Mouse (Mus musculus): ENCODE results near the gene Ubd.
A peak's percentile ranks its signal among the peaks of the same experiment; 100 is the strongest.
"Not testable (repeated sequence)": the region's sequence is repeated elsewhere in the genome, so short reads cannot be mapped to it uniquely, and the experiment has no call there.

Ubd gene

GRCm38 (mm10) chr17:37193656-37194055 lies at the start of gene Ubd:
Gene Ubd, plus strand, starts transcription at chr17:37193892.
- ATAC-seq (ENCODE audit: low TSS enrichment) = no peak

- no peak for ATAC-seq (ENCODE audit: low TSS enrichment)
Observed at GRCm38 (mm10) chr17:37161394-37161793, 32.3 kb upstream of the Ubd start, which contains the start of gene Olfr93. Gene Olfr93, minus strand, starts transcription at chr17:37161494.

- ATAC-seq (ENCODE audit: low TSS enrichment) = no peak
Observed at GRCm38 (mm10) chr17:37185474-37185873, 8.2 kb upstream of the Ubd start.

GRCm38 (mm10) chr17:37190711-37191110 lies 3.0 kb upstream of the Ubd start:
- ATAC-seq (ENCODE audit: low TSS enrichment) = no peak

- ATAC-seq (ENCODE audit: low TSS enrichment) = no peak
Observed at GRCm38 (mm10) chr17:37193032-37193431, 660 bp upstream of the Ubd start.

GRCm38 (mm10) chr17:37194782-37195181 lies 1.1 kb downstream of the Ubd start:
- peak; percentile 87 for ATAC-seq (ENCODE audit: low TSS enrichment)

GRCm38 (mm10) chr17:37196845-37197724 lies 3.4 kb downstream of the Ubd start:
- peak; percentile 90 for ATAC-seq (ENCODE audit: low TSS enrichment)

- ATAC-seq (ENCODE audit: low TSS enrichment) = no peak
Observed at GRCm38 (mm10) chr17:37200894-37201293, 7.2 kb downstream of the Ubd start, which contains the start of gene Olfr94. Gene Olfr94, minus strand, starts transcription at chr17:37200994.

- ATAC-seq (ENCODE audit: low TSS enrichment) = peak; percentile 96
Observed at GRCm38 (mm10) chr17:37203206-37203916, 9.7 kb downstream of the Ubd start.

- peak; percentile 47 for ATAC-seq (ENCODE audit: low TSS enrichment)
Observed at GRCm38 (mm10) chr17:37203917-37204236, 10.2 kb downstream of the Ubd start.

- peak; percentile 96 for ATAC-seq (ENCODE audit: low TSS enrichment)
Observed at GRCm38 (mm10) chr17:37210884-37211768, 17.4 kb downstream of the Ubd start.

GRCm38 (mm10) chr17:37213018-37213417 lies 19.3 kb downstream of the Ubd start, which contains the start of gene Olfr95:
Gene Olfr95, minus strand, starts transcription at chr17:37213118.
- ATAC-seq (ENCODE audit: low TSS enrichment) = no peak

- ATAC-seq (ENCODE audit: low TSS enrichment) = no peak
Observed at GRCm38 (mm10) chr17:37218486-37218885, 24.8 kb downstream of the Ubd start.

- no peak for ATAC-seq (ENCODE audit: low TSS enrichment)
Observed at GRCm38 (mm10) chr17:37219846-37220245, 26.2 kb downstream of the Ubd start, which contains the start of gene Olfr96. Gene Olfr96, plus strand, starts transcription at chr17:37220146.

- no peak for ATAC-seq (ENCODE audit: low TSS enrichment)
Observed at GRCm38 (mm10) chr17:37221879-37222278, 28.2 kb downstream of the Ubd start.

GRCm38 (mm10) chr17:37237230-37237629 lies 43.5 kb downstream of the Ubd start, which contains the start of gene Olfr97:
Gene Olfr97, minus strand, starts transcription at chr17:37237330.
- not testable (repeated sequence) for ATAC-seq (ENCODE audit: low TSS enrichment)

GRCm38 (mm10) chr17:37242198-37242597 lies 48.5 kb downstream of the Ubd start:
- ATAC-seq (ENCODE audit: low TSS enrichment) = no peak

All from frontal cortex, adult (tissue).